Mouse (Mus musculus) kidney, embryonic 16.5 days (tissue): ENCODE data around the gene Cstb. TPM values are rescaled to one million over a fixed set of nuclear protein-coding genes. Genes with fewer than 3 reads are reported as not detected.
"Not testable (repeated sequence)": the region's sequence is repeated elsewhere in the genome, so short reads cannot be mapped to it uniquely, and the experiment has no call there.

Experiments
- ATAC-seq: fragments of 200-750 bp; cut with Nextera tagmentation; 2 replicates; pipeline ENCODE4 v1.8.0; 2017; ENCODE audit warnings: moderate TSS enrichment; ENCODE audit not compliant: low FRiP score, low TSS enrichment
- H3K27ac ChIP-seq: fragments of 300-500 bp; sonication (generic); 2 replicates; pipeline ENCODE4 v1.5.1; 2014; ENCODE audit warnings: low read length
- H3K27me3 ChIP-seq: fragments of 300-500 bp; sonication (generic); 2 replicates; pipeline ENCODE4 v1.6.1; 2014; ENCODE audit warnings: low read length, control low read depth, mixed read lengths; ENCODE audit not compliant: insufficient read depth
- H3K36me3 ChIP-seq: fragments of 300-500 bp; sonication (generic); 2 replicates; pipeline ENCODE4 v1.6.1; 2014; ENCODE audit warnings: low read length, control low read depth, mixed read lengths; ENCODE audit not compliant: insufficient read depth
- H3K4me1 ChIP-seq: fragments of 300-500 bp; sonication (generic); 2 replicates; pipeline ENCODE4 v1.6.1; 2014; ENCODE audit warnings: low read length, control low read depth, mixed read lengths; ENCODE audit not compliant: insufficient read depth
- H3K4me2 ChIP-seq: fragments of 300-500 bp; sonication (generic); replicated peaks from 2 replicates; pipeline ENCODE4 v1.6.1; 2014; ENCODE audit warnings: low read depth, low read length
- H3K4me3 ChIP-seq: fragments of 300-500 bp; sonication (generic); 2 replicates; pipeline ENCODE4 v1.5.1; 2014; ENCODE audit warnings: mild to moderate bottlenecking, low read length
- H3K9ac ChIP-seq: fragments of 300-500 bp; sonication (generic); replicated peaks from 2 replicates; pipeline ENCODE4 v1.6.1; 2014; ENCODE audit warnings: low read length
- H3K9me3 ChIP-seq: fragments of 300-500 bp; sonication (generic); 2 replicates; pipeline ENCODE4 v1.6.1; 2016; ENCODE audit warnings: low read length, control low read depth
- WGBS: fragments of 180-500 bp; shearing (Covaris S2); extraction: QIAGEN DNeasy Blood & Tissue Kit; methylation state at CpG from one replicate; pipeline ENCODE4 v1.1.7; 2014; 5-methylcytosine and 5-hydroxymethylcytosine counted together
- polyA plus RNA-seq: library from polyadenylated mRNA; unstranded; fragments of >200 nt; fragmentation: Nextera tagmentation; extraction: Ambion mirVana; gene quantifications from 2 replicates; pipeline ENCODE4 v1.2.1, GENCODE M21; 2015

Cstb gene
- polyA plus RNA-seq, 1 experiment from 2014 or later = 191 TPM

DNA sequence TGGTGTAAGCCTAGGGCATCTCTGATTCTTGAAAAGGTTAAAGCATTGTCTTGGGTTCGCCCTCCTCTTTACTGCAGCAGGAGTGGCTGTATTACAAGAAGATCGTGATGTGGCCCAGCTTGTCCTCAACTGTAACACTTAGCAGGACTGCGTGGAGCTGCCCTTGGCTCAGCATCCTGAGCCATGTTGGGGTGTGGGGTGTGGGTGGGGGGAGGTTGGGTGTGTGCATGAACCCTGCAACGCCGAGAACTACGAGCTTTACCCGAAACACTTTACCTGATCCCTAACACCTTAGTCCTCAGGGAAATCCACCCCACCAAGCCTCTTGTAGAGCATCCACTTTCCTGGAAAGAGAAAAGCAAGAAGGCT is 12.3 kb upstream of the Cstb start:
- Histone ChIP-seq H3K27me3 (no peaks in the 10 kb centered on the region), H3K4me3 (peak overlapping the region; percentile 82), H3K9ac (peak overlapping the region; percentile 93), H3K4me2 (peak overlapping the region; percentile 80), H3K36me3 (peaks cover 25% of the 10 kb centered on the region), H3K4me1 (peaks cover 17% of the 10 kb centered on the region), H3K9me3 (no peaks in the 10 kb centered on the region), H3K27ac (no peak overlapping the region)
- 42% methylated on average over 7 of the region's 7 CpGs for WGBS
- peak; percentile 62 for ATAC-seq

DNA sequence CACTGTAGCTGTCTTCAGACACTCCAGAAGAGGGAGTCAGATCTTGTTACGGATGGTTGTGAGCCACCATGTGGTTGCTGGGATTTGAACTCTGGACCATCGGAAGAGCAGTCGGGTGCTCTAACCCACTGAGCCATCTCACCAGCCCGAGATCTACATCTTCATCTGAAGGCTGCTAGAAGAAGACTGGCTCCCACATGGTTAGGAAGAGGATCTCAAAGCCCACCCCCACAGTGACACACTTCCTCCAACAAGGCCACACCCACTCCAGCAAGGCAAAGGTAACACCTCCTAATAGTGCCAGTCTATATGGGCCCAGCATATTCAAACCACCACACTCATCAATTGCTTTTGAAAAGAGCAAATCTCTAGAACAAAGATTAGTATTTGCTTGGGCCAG is 10.5 kb upstream of the Cstb start:
- not testable (repeated sequence) for H3K27ac ChIP-seq, H3K9ac ChIP-seq, H3K9me3 ChIP-seq, H3K4me2 ChIP-seq, H3K27me3 ChIP-seq, H3K4me3 ChIP-seq, ATAC-seq
- 81% methylated on average over 3 of the region's 4 CpGs for WGBS
- Histone ChIP-seq H3K36me3 (peaks cover 11% of the 10 kb centered on the region; the same call in 1 of the 2 replicates), H3K4me1 (peaks cover 17% of the 10 kb centered on the region)

DNA sequence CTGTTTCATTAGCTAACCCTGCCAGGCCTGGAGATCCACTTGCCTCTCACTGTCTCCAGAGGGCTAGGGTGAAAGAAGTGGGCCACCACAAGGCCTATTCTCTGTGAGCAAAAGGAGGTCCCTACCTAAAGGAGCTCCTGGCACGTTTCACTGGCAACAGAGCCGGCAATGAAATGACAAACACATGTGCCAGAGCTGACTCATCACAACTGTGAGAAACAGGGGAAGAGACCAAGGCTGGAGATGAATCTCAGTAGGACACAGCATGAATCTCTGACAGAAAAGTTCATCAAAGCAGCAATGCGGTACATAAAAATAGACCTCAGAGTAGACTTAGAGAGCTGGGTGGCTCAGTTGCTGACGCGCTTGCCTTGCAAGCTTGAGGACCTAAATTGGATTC is 7.6 kb upstream of the Cstb start:
- 0 out of 2 replicates have a peak, but pooled peaks cover 4% of the 10 kb centered on the region for H3K4me1 ChIP-seq
- no peak overlapping the region for H3K27ac ChIP-seq
- no peak overlapping the region for H3K4me3 ChIP-seq
- H3K27me3 ChIP-seq = no peaks in the 10 kb centered on the region
- WGBS = 63% methylated on average over 5 of the region's 5 CpGs
- ATAC-seq = no peak
- H3K36me3 ChIP-seq = no peaks in the 10 kb centered on the region
- no peaks in the 10 kb centered on the region for H3K9me3 ChIP-seq
- H3K9ac ChIP-seq = no peak overlapping the region
- no peak overlapping the region for H3K4me2 ChIP-seq

DNA sequence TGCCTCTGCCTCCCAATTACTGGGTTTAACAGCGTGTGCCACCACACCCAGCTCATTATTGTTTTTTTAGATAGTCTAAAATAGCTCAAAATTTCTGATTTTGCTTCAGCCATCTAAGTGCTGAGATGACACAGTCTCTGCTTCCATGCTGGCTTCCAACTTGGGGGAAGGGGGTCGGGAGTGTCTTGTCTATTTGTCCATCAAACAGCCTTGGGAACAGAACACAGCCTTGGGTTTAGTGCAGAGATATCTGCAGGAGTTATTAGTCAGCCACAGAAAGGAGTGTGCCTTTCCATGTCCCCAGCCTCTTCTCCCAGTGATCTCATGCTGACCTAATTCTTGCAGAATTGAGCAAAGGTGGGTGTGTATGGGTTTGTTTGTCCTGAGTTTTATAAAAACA is 6.7 kb upstream of the Cstb start:
- no peaks in the 10 kb centered on the region for H3K27me3 ChIP-seq
- H3K9ac ChIP-seq = no peak overlapping the region
- no peak overlapping the region for H3K4me2 ChIP-seq
- H3K4me1 ChIP-seq = no peaks in the 10 kb centered on the region
- 89% methylated on average over 2 of the region's 2 CpGs for WGBS
- no peaks in the 10 kb centered on the region for H3K36me3 ChIP-seq
- no peaks in the 10 kb centered on the region for H3K9me3 ChIP-seq
- H3K4me3 ChIP-seq = no peak overlapping the region
- ATAC-seq = no peak
- H3K27ac ChIP-seq = no peak overlapping the region

DNA sequence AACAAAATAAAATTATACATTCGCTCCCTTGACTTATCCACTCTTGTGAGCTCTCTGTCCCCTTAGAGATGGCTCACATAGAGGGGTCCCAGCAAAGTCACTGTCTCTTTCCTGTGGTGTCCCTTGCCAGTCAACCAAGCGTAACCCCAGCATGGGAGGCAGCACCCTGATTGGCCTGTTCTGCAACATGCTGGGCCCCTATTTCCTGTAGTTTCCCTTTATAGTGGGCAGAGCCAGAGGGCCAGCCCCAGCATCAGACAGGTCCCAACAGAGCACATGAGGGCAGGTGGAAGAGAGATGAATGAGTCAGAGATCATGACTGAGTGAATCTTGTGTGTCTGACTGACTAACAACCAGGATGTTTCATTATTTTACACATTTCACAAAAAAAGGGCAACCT is 4.5 kb upstream of the Cstb start:
- ATAC-seq = no peak
- 0 out of 2 replicates have a peak, but pooled peaks cover 4% of the 10 kb centered on the region for H3K4me1 ChIP-seq
- no peaks in the 10 kb centered on the region for H3K9me3 ChIP-seq
- no peaks in the 10 kb centered on the region for H3K36me3 ChIP-seq
- no peak overlapping the region for H3K9ac ChIP-seq
- H3K27ac ChIP-seq = no peak overlapping the region
- no peak overlapping the region for H3K4me2 ChIP-seq
- H3K4me3 ChIP-seq = no peak overlapping the region
- 80% methylated on average over 2 of the region's 2 CpGs for WGBS
- H3K27me3 ChIP-seq = no peaks in the 10 kb centered on the region

DNA sequence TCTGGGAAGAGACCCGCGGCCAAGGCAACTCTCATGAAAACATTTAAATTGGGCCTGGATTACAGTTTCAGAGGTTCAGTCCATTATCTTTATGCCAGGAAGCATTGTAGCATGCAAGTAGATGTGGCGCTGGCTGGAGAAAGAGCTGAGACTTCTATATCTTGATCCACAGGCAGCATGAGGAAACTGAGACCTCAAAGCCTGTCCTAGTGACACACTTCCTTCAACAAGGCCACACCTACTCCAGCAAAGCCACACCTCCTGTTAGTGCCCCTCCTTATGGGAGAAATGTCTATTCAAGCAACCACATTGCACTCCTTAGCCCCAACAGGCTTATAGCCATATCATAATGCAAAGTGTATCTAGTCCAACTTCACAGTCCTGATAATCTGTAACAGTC is 2.9 kb upstream of the Cstb start:
- H3K27me3 ChIP-seq = no peaks in the 10 kb centered on the region
- no peak overlapping the region for H3K4me2 ChIP-seq
- 0 out of 2 replicates have a peak, but pooled peaks cover 11% of the 10 kb centered on the region for H3K4me1 ChIP-seq
- H3K4me3 ChIP-seq = no peak overlapping the region
- H3K36me3 ChIP-seq = peaks cover 1% of the 10 kb centered on the region
- no peak overlapping the region for H3K27ac ChIP-seq
- no peak for ATAC-seq
- 90% methylated on average over 3 of the region's 3 CpGs for WGBS
- no peak overlapping the region for H3K9ac ChIP-seq
- no peaks in the 10 kb centered on the region for H3K9me3 ChIP-seq

DNA sequence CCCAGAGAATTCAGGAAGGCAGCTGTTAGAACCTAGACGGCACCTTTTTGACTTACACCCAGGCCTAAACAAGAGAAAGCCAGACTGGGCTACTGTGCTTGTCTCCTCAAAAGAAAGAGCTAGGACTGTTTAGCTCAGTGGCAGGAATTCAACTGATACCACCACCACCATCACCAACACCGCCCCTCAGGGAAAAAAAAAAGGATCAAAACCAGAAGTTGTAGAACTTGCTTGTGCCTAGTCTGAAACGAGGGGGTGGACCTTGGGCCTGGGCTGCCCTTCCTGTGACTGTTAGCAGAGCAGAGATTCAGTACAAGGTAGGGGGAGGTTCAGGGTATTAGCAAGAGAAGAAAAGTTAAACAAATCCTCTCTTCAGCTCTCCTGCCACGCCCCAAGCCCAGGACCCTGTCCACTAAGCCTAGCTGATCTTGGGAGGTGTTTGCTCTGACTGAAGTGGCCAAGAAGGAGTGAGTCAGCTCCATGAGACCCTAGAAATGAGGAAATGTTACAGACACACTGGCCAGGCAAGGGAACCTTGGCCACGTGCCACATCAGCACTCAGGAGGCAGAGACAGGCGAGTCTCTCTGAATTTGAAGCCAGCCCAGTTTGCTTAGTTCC is 757 bp downstream of the Cstb start:
- Histone ChIP-seq H3K27ac (peak overlapping the region; percentile 86), H3K4me2 (peak overlapping the region; percentile 85), H3K36me3 (peaks cover 14% of the 10 kb centered on the region), H3K4me3 (peak overlapping the region; percentile 93), H3K9ac (peak overlapping the region; percentile 88), H3K9me3 (no peaks in the 10 kb centered on the region), H3K27me3 (no peaks in the 10 kb centered on the region), H3K4me1 (0 out of 2 replicates have a peak, but pooled peaks cover 11% of the 10 kb centered on the region)
- ATAC-seq = no peak
- WGBS = 49% methylated on average over 6 of the region's 6 CpGs

DNA sequence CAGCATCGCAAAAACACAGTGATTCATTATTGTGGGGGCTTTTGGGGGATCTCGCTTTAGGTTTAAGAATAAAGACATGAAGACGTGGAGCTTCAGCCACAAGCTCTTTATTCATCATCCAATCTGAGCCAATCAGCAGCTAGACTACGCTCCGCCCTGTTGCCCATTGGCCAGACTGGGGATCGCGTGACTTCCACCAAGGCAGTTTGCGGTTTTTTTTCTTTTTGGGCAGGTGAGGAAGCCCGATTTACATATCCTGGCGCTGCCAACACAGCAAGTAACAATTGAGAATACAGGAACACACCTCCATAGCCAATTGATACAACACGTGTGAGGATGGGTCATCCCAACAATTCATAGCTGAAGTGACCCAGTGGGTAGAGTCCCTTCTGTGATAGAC is 2.6 kb downstream of the Cstb start:
- H3K9ac ChIP-seq = no peak overlapping the region
- ATAC-seq = no peak
- 94% methylated on average over 11 of the region's 11 CpGs for WGBS

DNA sequence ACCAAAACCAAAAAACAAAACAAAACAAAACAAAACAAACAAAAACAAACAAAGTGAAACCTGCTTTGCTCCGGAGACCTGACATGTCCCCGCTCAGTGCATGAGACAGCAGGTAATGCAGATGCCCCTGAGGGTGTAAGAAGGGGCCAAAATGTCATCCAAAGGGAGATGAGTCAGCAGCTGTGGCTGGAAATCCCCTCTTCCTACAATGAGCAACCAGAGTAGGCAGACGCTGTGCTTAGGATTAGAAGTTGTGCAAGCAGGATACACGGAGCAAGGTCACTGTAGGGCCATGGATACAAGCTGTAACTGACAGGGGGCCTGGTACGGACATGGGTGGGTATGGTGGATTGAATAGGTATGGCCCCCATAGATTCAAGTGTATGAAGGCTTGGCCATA is 3.7 kb downstream of the Cstb start:
- no peaks in the 10 kb centered on the region for H3K9me3 ChIP-seq
- ATAC-seq = no peak
- no peak overlapping the region for H3K4me2 ChIP-seq
- H3K27ac ChIP-seq = no peak overlapping the region
- H3K36me3 ChIP-seq = peaks cover 14% of the 10 kb centered on the region
- no peaks in the 10 kb centered on the region for H3K27me3 ChIP-seq
- H3K9ac ChIP-seq = no peak overlapping the region
- no peak overlapping the region for H3K4me3 ChIP-seq
- WGBS = 86% methylated on average over 5 of the region's 5 CpGs
- H3K4me1 ChIP-seq = 0 out of 2 replicates have a peak, but pooled peaks cover 11% of the 10 kb centered on the region

More for the DNA sequence above, 2.6 kb downstream of the Cstb start:
- H3K27ac ChIP-seq = no peak overlapping the region
- no peaks in the 10 kb centered on the region for H3K27me3 ChIP-seq
- no peaks in the 10 kb centered on the region for H3K9me3 ChIP-seq
- H3K36me3 ChIP-seq = peaks cover 14% of the 10 kb centered on the region
- no peak overlapping the region for H3K4me3 ChIP-seq
- no peak overlapping the region for H3K4me2 ChIP-seq
- 0 out of 2 replicates have a peak, but pooled peaks cover 11% of the 10 kb centered on the region for H3K4me1 ChIP-seq

DNA sequence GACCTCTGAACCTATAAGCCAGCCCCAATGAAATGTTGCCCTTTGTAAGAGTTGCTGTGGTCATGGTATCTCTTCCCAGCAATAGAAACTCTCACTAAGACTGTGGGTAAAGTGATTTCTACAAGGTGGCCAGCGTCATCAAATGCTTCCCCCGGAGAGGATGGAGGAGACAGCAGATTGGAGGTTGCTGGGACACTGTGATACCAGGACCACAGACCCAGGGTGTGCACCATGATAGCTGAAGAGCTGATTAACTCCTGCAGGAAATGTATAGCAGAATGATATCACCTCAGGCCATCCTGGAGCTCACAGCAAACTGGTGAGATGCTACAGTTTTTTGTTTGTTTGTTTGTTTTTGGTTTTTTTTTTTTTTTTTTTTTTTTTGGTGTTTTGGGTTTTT is 4.3 kb downstream of the Cstb start:
- ATAC-seq = no peak
- Histone ChIP-seq H3K4me3 (no peak overlapping the region), H3K9ac (no peak overlapping the region), H3K36me3 (peaks cover 14% of the 10 kb centered on the region), H3K27ac (no peak overlapping the region), H3K4me2 (no peak overlapping the region), H3K27me3 (no peaks in the 10 kb centered on the region), H3K9me3 (no peaks in the 10 kb centered on the region), H3K4me1 (0 out of 2 replicates have a peak, but pooled peaks cover 11% of the 10 kb centered on the region)
- 92% methylated on average over 2 of the region's 2 CpGs for WGBS
